Mouse (Mus musculus): ENCODE results near the gene Adk. TPM values are rescaled to one million over a fixed set of nuclear protein-coding genes. Genes with fewer than 3 reads are reported as not detected.

The Adk gene
- polyA plus RNA-seq, 1 experiment = 24.2 TPM

GRCm38 (mm10) chr14:21058972-21059371, 6.6 kb downstream of the Adk start:
- no peak for TF ChIP-seq CTCF (IDR thresholded peaks at IDR 0.05; ENCODE audit: low read depth, low read length)
- no peak for TF ChIP-seq POLR2A (IDR thresholded peaks at IDR 0.05; ENCODE audit: borderline replicate concordance, low read depth, low read length)
- Histone ChIP-seq H3K27ac (ENCODE audit: insufficient read depth, low read depth, low read length) (no peak overlapping the region), H3K4me1 (ENCODE audit: control insufficient read depth, insufficient read depth, low read length) (0 out of 2 replicates have a peak, but pooled peaks cover 2% of the 10 kb centered on the region), H3K4me3 (ENCODE audit: insufficient read depth, low read length) (no peak overlapping the region)

- Histone ChIP-seq H3K4me1 (ENCODE audit: control insufficient read depth, insufficient read depth, low read length) (no peaks in the 10 kb centered on the region), H3K4me3 (ENCODE audit: insufficient read depth, low read length) (no peak overlapping the region), H3K27ac (ENCODE audit: insufficient read depth, low read depth, low read length) (no peak overlapping the region)
- TF ChIP-seq POLR2A (IDR thresholded peaks at IDR 0.05; ENCODE audit: borderline replicate concordance, low read depth, low read length) = no peak
- no peak for TF ChIP-seq CTCF (IDR thresholded peaks at IDR 0.05; ENCODE audit: low read depth, low read length)
Measured at GRCm38 (mm10) chr14:21062766-21063513, 10.6 kb downstream of the Adk start.

- H3K27ac ChIP-seq (ENCODE audit: insufficient read depth, low read depth, low read length) = no peak overlapping the region
- no peaks in the 10 kb centered on the region; the same call in 1 of the 2 replicates for H3K4me1 ChIP-seq (ENCODE audit: control insufficient read depth, insufficient read depth, low read length)
- TF ChIP-seq CTCF (IDR thresholded peaks at IDR 0.05; ENCODE audit: low read depth, low read length) (no peak), POLR2A (IDR thresholded peaks at IDR 0.05; ENCODE audit: borderline replicate concordance, low read depth, low read length) (no peak)
- no peak overlapping the region for H3K4me3 ChIP-seq (ENCODE audit: insufficient read depth, low read length)
Measured at GRCm38 (mm10) chr14:21064321-21064720, 11.9 kb downstream of the Adk start.

- TF ChIP-seq CTCF (IDR thresholded peaks at IDR 0.05; ENCODE audit: low read depth, low read length) (no peak), POLR2A (IDR thresholded peaks at IDR 0.05; ENCODE audit: borderline replicate concordance, low read depth, low read length) (no peak)
- H3K27ac ChIP-seq (ENCODE audit: insufficient read depth, low read depth, low read length) = no peak overlapping the region
- no peak overlapping the region for H3K4me3 ChIP-seq (ENCODE audit: insufficient read depth, low read length)
- no peaks in the 10 kb centered on the region; the same call in 1 of the 2 replicates for H3K4me1 ChIP-seq (ENCODE audit: control insufficient read depth, insufficient read depth, low read length)
Measured at GRCm38 (mm10) chr14:21065490-21066162, 13.3 kb downstream of the Adk start.

GRCm38 (mm10) chr14:21069594-21069993, 17.2 kb downstream of the Adk start:
- no peak overlapping the region for H3K27ac ChIP-seq (ENCODE audit: insufficient read depth, low read depth, low read length)
- no peak overlapping the region for H3K4me3 ChIP-seq (ENCODE audit: insufficient read depth, low read length)
- TF ChIP-seq CTCF (IDR thresholded peaks at IDR 0.05; ENCODE audit: low read depth, low read length) = no peak
- no peaks in the 10 kb centered on the region; the same call in 1 of the 2 replicates for H3K4me1 ChIP-seq (ENCODE audit: control insufficient read depth, insufficient read depth, low read length)

GRCm38 (mm10) chr14:21073981-21074380, 21.6 kb downstream of the Adk start:
- Histone ChIP-seq H3K27ac (ENCODE audit: insufficient read depth, low read depth, low read length) (no peak overlapping the region), H3K4me3 (ENCODE audit: insufficient read depth, low read length) (no peak overlapping the region), H3K4me1 (ENCODE audit: control insufficient read depth, insufficient read depth, low read length) (peaks cover 21% of the 10 kb centered on the region)
- no peak for TF ChIP-seq POLR2A (IDR thresholded peaks at IDR 0.05; ENCODE audit: borderline replicate concordance, low read depth, low read length)
- no peak for TF ChIP-seq CTCF (IDR thresholded peaks at IDR 0.05; ENCODE audit: low read depth, low read length)

- TF ChIP-seq POLR2A (IDR thresholded peaks at IDR 0.05; ENCODE audit: borderline replicate concordance, low read depth, low read length) (no peak), CTCF (IDR thresholded peaks at IDR 0.05; ENCODE audit: low read depth, low read length) (no peak)
- Histone ChIP-seq H3K4me1 (ENCODE audit: control insufficient read depth, insufficient read depth, low read length) (peaks cover 21% of the 10 kb centered on the region), H3K4me3 (ENCODE audit: insufficient read depth, low read length) (no peak overlapping the region), H3K27ac (ENCODE audit: insufficient read depth, low read depth, low read length) (no peak overlapping the region)
Measured at GRCm38 (mm10) chr14:21074398-21075320, 22.3 kb downstream of the Adk start.

- Histone ChIP-seq H3K27ac (ENCODE audit: insufficient read depth, low read depth, low read length) (peak overlapping the region; percentile 50), H3K4me3 (ENCODE audit: insufficient read depth, low read length) (peak overlapping the region; percentile 89), H3K4me1 (ENCODE audit: control insufficient read depth, insufficient read depth, low read length) (peaks cover 21% of the 10 kb centered on the region)
- no peak for TF ChIP-seq CTCF (IDR thresholded peaks at IDR 0.05; ENCODE audit: low read depth, low read length)
- TF ChIP-seq POLR2A (IDR thresholded peaks at IDR 0.05; ENCODE audit: borderline replicate concordance, low read depth, low read length) = 0 out of 2 replicates have a peak, but pooled peaks have one; percentile 75
Measured at GRCm38 (mm10) chr14:21075751-21076500, 23.6 kb downstream of the Adk start.

Data from bone marrow macrophage, adult 2 months (primary cell).